Mouse (Mus musculus): ENCODE data around the gene Mmgt2. TPM values are rescaled to one million over a fixed set of nuclear protein-coding genes. Genes with fewer than 3 reads are reported as not detected.

The Mmgt2 gene
- total and polyA plus RNA-seq, 2 experiments from 2014 or later: 22.6 to 23.3 TPM

- Histone ChIP-seq H3K27me3 (ENCODE audit: insufficient read depth, low read length) (no peaks in the 10 kb centered on the region), H3K4me3 (ENCODE audit: low read depth, low read length) (no peak overlapping the region), H3K9ac (no peak overlapping the region), H3K4me2 (ENCODE audit: low read depth) (no peak overlapping the region), H3K4me1 (ENCODE audit: insufficient read depth) (no peaks in the 10 kb centered on the region), H3K27ac (ENCODE audit: low read depth, low read length) (no peak overlapping the region), H3K36me3 (ENCODE audit: insufficient read depth) (no peaks in the 10 kb centered on the region), H3K9me3 (ENCODE audit: low read length) (no peaks in the 10 kb centered on the region)
- no peak for TF ChIP-seq CTCF (IDR thresholded peaks at IDR 0.05; ENCODE audit: low read depth)
- DNase-seq (no peak), ATAC-seq (no peak)
- 90% methylated on average over 6 of the region's 6 CpGs for WGBS
Measured at GRCm38 (mm10) chr11:62664250-62664649, 15.8 kb downstream of the Mmgt2 start.

GRCm38 (mm10) chr11:62668986-62669385 lies 20.5 kb downstream of the Mmgt2 start:
- no peak for ATAC-seq
- Histone ChIP-seq H3K4me1 (ENCODE audit: insufficient read depth) (no peaks in the 10 kb centered on the region), H3K4me3 (ENCODE audit: low read depth, low read length) (no peak overlapping the region), H3K4me2 (ENCODE audit: low read depth) (no peak overlapping the region), H3K9ac (no peak overlapping the region), H3K27ac (ENCODE audit: low read depth, low read length) (no peak overlapping the region), H3K36me3 (ENCODE audit: insufficient read depth) (no peaks in the 10 kb centered on the region), H3K9me3 (ENCODE audit: low read length) (no peaks in the 10 kb centered on the region), H3K27me3 (ENCODE audit: insufficient read depth, low read length) (no peaks in the 10 kb centered on the region)
- no peak for TF ChIP-seq CTCF (IDR thresholded peaks at IDR 0.05; ENCODE audit: low read depth)
- DNase-seq: no peak
- 86% methylated on average over 5 of the region's 5 CpGs for WGBS

GRCm38 (mm10) chr11:62669471-62669870 lies 21.0 kb downstream of the Mmgt2 start:
- no peak for TF ChIP-seq CTCF (IDR thresholded peaks at IDR 0.05; ENCODE audit: low read depth)
- Histone ChIP-seq H3K27me3 (ENCODE audit: insufficient read depth, low read length) (no peaks in the 10 kb centered on the region), H3K4me3 (ENCODE audit: low read depth, low read length) (no peak overlapping the region), H3K27ac (ENCODE audit: low read depth, low read length) (no peak overlapping the region), H3K36me3 (ENCODE audit: insufficient read depth) (no peaks in the 10 kb centered on the region), H3K9ac (no peak overlapping the region), H3K9me3 (ENCODE audit: low read length) (no peaks in the 10 kb centered on the region), H3K4me1 (ENCODE audit: insufficient read depth) (no peaks in the 10 kb centered on the region), H3K4me2 (ENCODE audit: low read depth) (no peak overlapping the region)
- ATAC-seq: peak; percentile 38; the same call in 1 of the 2 replicates
- peak; percentile 47 for DNase-seq
- 27% methylated on average over 12 of the region's 12 CpGs for WGBS

- Histone ChIP-seq H3K4me2 (ENCODE audit: low read depth) (no peak overlapping the region), H3K27ac (ENCODE audit: low read depth, low read length) (no peak overlapping the region), H3K27me3 (ENCODE audit: insufficient read depth, low read length) (no peaks in the 10 kb centered on the region), H3K9ac (no peak overlapping the region), H3K4me1 (ENCODE audit: insufficient read depth) (no peaks in the 10 kb centered on the region), H3K4me3 (ENCODE audit: low read depth, low read length) (no peak overlapping the region), H3K36me3 (ENCODE audit: insufficient read depth) (no peaks in the 10 kb centered on the region), H3K9me3 (ENCODE audit: low read length) (no peaks in the 10 kb centered on the region)
- DNase-seq (no peak), ATAC-seq (no peak)
- WGBS: 82% methylated on average over 6 of the region's 6 CpGs
- no peak for TF ChIP-seq CTCF (IDR thresholded peaks at IDR 0.05; ENCODE audit: low read depth)
Measured at GRCm38 (mm10) chr11:62670006-62670405, 21.5 kb downstream of the Mmgt2 start.

- H3K4me2 ChIP-seq (ENCODE audit: low read depth): peak overlapping the region; percentile 43
- H3K9ac ChIP-seq: no peak overlapping the region
- 17% methylated on average over 17 of the region's 17 CpGs for WGBS
- peak; percentile 97 for ATAC-seq
- H3K9me3 ChIP-seq (ENCODE audit: low read length): no peaks in the 10 kb centered on the region
- H3K4me3 ChIP-seq (ENCODE audit: low read depth, low read length): 0 out of 2 replicates have a peak overlapping the region, but pooled peaks have one; percentile 2
- no peak overlapping the region for H3K27ac ChIP-seq (ENCODE audit: low read depth, low read length)
- DNase-seq: peak; percentile 88
- H3K36me3 ChIP-seq (ENCODE audit: insufficient read depth): no peaks in the 10 kb centered on the region
- no peaks in the 10 kb centered on the region for H3K4me1 ChIP-seq (ENCODE audit: insufficient read depth)
- peak; percentile 89 for TF ChIP-seq CTCF (IDR thresholded peaks at IDR 0.05; ENCODE audit: low read depth)
- H3K27me3 ChIP-seq (ENCODE audit: insufficient read depth, low read length): no peaks in the 10 kb centered on the region
Measured at GRCm38 (mm10) chr11:62675480-62676289, 27.2 kb downstream of the Mmgt2 start.

GRCm38 (mm10) chr11:62676290-62676596 lies 27.8 kb downstream of the Mmgt2 start:
- Histone ChIP-seq H3K4me1 (ENCODE audit: insufficient read depth) (no peaks in the 10 kb centered on the region), H3K36me3 (ENCODE audit: insufficient read depth) (no peaks in the 10 kb centered on the region), H3K9ac (no peak overlapping the region), H3K27me3 (ENCODE audit: insufficient read depth, low read length) (no peaks in the 10 kb centered on the region), H3K4me2 (ENCODE audit: low read depth) (no peak overlapping the region), H3K9me3 (ENCODE audit: low read length) (no peaks in the 10 kb centered on the region), H3K4me3 (ENCODE audit: low read depth, low read length) (no peak overlapping the region), H3K27ac (ENCODE audit: low read depth, low read length) (no peak overlapping the region)
- TF ChIP-seq CTCF (IDR thresholded peaks at IDR 0.05; ENCODE audit: low read depth): no peak
- DNase-seq: no peak
- 86% methylated on average over 4 of the region's 4 CpGs for WGBS
- no peak for ATAC-seq

- no peaks in the 10 kb centered on the region for H3K36me3 ChIP-seq (ENCODE audit: insufficient read depth)
- ATAC-seq (no peak), DNase-seq (no peak)
- no peak overlapping the region for H3K9ac ChIP-seq
- TF ChIP-seq CTCF (IDR thresholded peaks at IDR 0.05; ENCODE audit: low read depth): no peak
- no peak overlapping the region for H3K4me3 ChIP-seq (ENCODE audit: low read depth, low read length)
- H3K9me3 ChIP-seq (ENCODE audit: low read length): no peaks in the 10 kb centered on the region
- H3K27ac ChIP-seq (ENCODE audit: low read depth, low read length): no peak overlapping the region
- no peaks in the 10 kb centered on the region for H3K4me1 ChIP-seq (ENCODE audit: insufficient read depth)
- no peaks in the 10 kb centered on the region for H3K27me3 ChIP-seq (ENCODE audit: insufficient read depth, low read length)
- 93% methylated on average over 7 of the region's 7 CpGs for WGBS
- H3K4me2 ChIP-seq (ENCODE audit: low read depth): no peak overlapping the region
Measured at GRCm38 (mm10) chr11:62678778-62679354, 30.4 kb downstream of the Mmgt2 start.
